ENCODE assay signal across 10 mouse cellular contexts in the genomic region with DNA sequence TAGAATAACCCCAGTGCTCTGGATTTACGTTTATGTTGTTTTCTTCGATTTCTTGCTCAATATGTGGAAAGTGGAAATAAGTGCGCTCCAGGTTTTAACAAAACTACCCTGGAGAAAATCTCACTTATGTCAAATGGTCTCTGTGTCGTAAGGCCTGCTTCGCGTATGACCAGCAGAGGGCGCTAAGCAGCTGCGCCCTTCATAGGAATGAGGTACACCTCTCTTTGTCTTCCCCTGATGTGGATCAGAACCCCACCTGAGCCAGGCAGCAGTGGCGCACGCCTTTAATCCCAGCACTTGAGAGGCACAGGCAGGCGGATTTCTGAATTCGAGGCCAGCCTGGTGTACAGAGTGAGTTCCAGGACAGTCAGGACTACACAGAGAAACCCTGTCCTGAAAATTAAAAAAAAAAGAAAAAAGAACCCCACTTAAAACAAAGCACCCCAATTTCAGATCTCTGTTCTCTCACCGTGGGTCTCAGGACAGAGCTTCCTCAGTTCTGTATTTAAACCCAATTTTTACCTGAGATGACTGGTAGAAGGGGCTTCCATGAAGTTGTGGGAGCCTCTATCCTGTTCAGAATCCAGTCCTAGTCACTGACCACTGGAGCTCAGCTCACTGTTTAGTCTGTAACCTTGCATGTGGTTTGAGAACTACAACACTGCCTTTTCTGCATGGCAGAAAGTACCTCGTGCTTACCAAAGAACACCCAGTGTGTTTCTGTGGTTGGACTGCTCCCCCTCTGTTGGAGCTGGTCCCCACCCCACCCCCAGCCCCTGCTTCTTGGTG. TPM values are rescaled to one million over a fixed set of nuclear protein-coding genes. Genes with fewer than 3 reads are reported as not detected.
DNase-seq lines count a peak whose midpoint lies in the region; ATAC-seq and TF ChIP-seq lines count a peak whose summit lies in the region.
"Had no signal": no experiment of that assay in that cellular context is flagged by ENCODE, and none has a peak within 500 bp of the region (broad histone marks: within the 10 kb centered on the region; RNA-seq: fewer than 3 reads in every experiment).

No protein-coding gene starts in this region.

- no peak overlapping the region for H3K4me2 ChIP-seq in liver, embryonic 13.5 days
- H3K4me2 ChIP-seq in neural tube, embryonic 15.5 days: peak overlapping the region; percentile 47

- no peak for TF ChIP-seq POLR2A in thymus, adult 2 months (IDR thresholded peaks at IDR 0.05; ENCODE audit: control insufficient read depth, extremely low read depth, insufficient read depth, low read length, poor library complexity)
- no peak for TF ChIP-seq POLR2A in cerebellum, adult 2 months (IDR thresholded peaks at IDR 0.05; ENCODE audit: borderline replicate concordance, insufficient read depth, low read length)

- H3K9ac ChIP-seq in liver, embryonic 13.5 days: no peak overlapping the region
- no peak overlapping the region for H3K9ac ChIP-seq in neural tube, embryonic 15.5 days (replicated peaks)

- WGBS in thymus, adult 2 months: 22% methylated on average over 14 of the region's 14 CpGs
- WGBS in cerebellum, adult 2 months: 25% methylated on average over 14 of the region's 14 CpGs
- 17% methylated on average over 14 of the region's 14 CpGs for WGBS in liver, embryonic 13.5 days (ENCODE audit: insufficient replicate concordance)
- 26% methylated on average over 14 of the region's 14 CpGs for WGBS in neural tube, embryonic 15.5 days

- peak; percentile 85 for ATAC-seq in frontal cortex, adult (ENCODE audit: low TSS enrichment)
- no peak for ATAC-seq in liver, embryonic 13.5 days (ENCODE audit: low read depth)
- peak; percentile 87 for ATAC-seq in neural tube, embryonic 15.5 days (ENCODE audit: low FRiP score)
- no peak for ATAC-seq in erythroid progenitor cell, adult 5-6 weeks (replicated peaks; ENCODE audit: low FRiP score, poor library complexity, severe bottlenecking)

- H3K4me3 ChIP-seq in thymus, adult 2 months (ENCODE audit: control insufficient read depth, insufficient read depth, low read length): no peak overlapping the region
- H3K4me3 ChIP-seq in cerebellum, adult 2 months (replicated peaks; ENCODE audit: insufficient read depth, low read depth, low read length): no peak overlapping the region
- H3K4me3 ChIP-seq in liver, embryonic 13.5 days (replicated peaks): no peak overlapping the region
- H3K4me3 ChIP-seq in neural tube, embryonic 15.5 days (replicated peaks): no peak overlapping the region

- H3K4me1 ChIP-seq in thymus, adult 2 months (replicated peaks; ENCODE audit: control insufficient read depth, insufficient read depth, low read length): no peaks in the 10 kb centered on the region
- no peaks in the 10 kb centered on the region for H3K4me1 ChIP-seq in cerebellum, adult 2 months (ENCODE audit: control insufficient read depth, insufficient read depth, low read length)
- H3K4me1 ChIP-seq in liver, embryonic 13.5 days (replicated peaks): no peaks in the 10 kb centered on the region
- H3K4me1 ChIP-seq in neural tube, embryonic 15.5 days: no peaks in the 10 kb centered on the region

- H3K36me3 ChIP-seq in thymus, adult 2 months (ENCODE audit: control insufficient read depth, insufficient read depth, low read length): no peaks in the 10 kb centered on the region
- no peaks in the 10 kb centered on the region for H3K36me3 ChIP-seq in liver, embryonic 13.5 days
- no peaks in the 10 kb centered on the region for H3K36me3 ChIP-seq in neural tube, embryonic 15.5 days

- TF ChIP-seq CTCF in thymus, adult 2 months (IDR thresholded peaks at IDR 0.05; ENCODE audit: borderline replicate concordance, control insufficient read depth, extremely low read depth, insufficient read depth, low read length, poor library complexity): peak; percentile 62; the same call in 1 of the 2 replicates
- TF ChIP-seq CTCF in cerebellum, adult 2 months (IDR thresholded peaks at IDR 0.05; ENCODE audit: borderline replicate concordance, insufficient read depth, low read depth, low read length): peak; percentile 66

- DNase-seq in thymus, adult 2 months: peak; percentile 11
- no peak for DNase-seq in thymus, adult 18-20 months
- DNase-seq in cerebellum, adult 2 months: peak; percentile 2 to 14
- DNase-seq in kidney, adult 18-20 months: peak; percentile 34
- DNase-seq in liver, embryonic 13.5 days: peak; percentile 3

- no peaks in the 10 kb centered on the region for H3K9me3 ChIP-seq in liver, embryonic 13.5 days (replicated peaks)
- H3K9me3 ChIP-seq in neural tube, embryonic 15.5 days (replicated peaks): no peaks in the 10 kb centered on the region

- no peak overlapping the region for H3K27ac ChIP-seq in thymus, adult 2 months (ENCODE audit: control insufficient read depth, insufficient read depth, low read length)
- H3K27ac ChIP-seq in cerebellum, adult 2 months (ENCODE audit: insufficient read depth, low read length): no peak overlapping the region
- no peak overlapping the region for H3K27ac ChIP-seq in liver, embryonic 13.5 days
- no peak overlapping the region for H3K27ac ChIP-seq in neural tube, embryonic 15.5 days (replicated peaks)

- H3K27me3 ChIP-seq in thymus, adult 2 months (ENCODE audit: control insufficient read depth, insufficient read depth, low read length): no peaks in the 10 kb centered on the region
- no peaks in the 10 kb centered on the region for H3K27me3 ChIP-seq in cerebellum, adult 2 months (ENCODE audit: control insufficient read depth, insufficient read depth, low read length)
- H3K27me3 ChIP-seq in liver, embryonic 13.5 days: no peaks in the 10 kb centered on the region
- no peaks in the 10 kb centered on the region for H3K27me3 ChIP-seq in neural tube, embryonic 15.5 days (replicated peaks)

RNA-seq across cellular contexts. Expression of gene Adgrf4, which starts 33.3 kb away (rescaled TPM):
- 0.38 and 0.62 TPM in 2 replicates for polyA plus RNA-seq in thymus, adult 2 months (2012; rRNA removed)
- polyA plus RNA-seq in cerebellum, adult 2 months (2012; rRNA removed): 3.9 and 4.8 TPM in 2 replicates
- polyA plus RNA-seq in liver, embryonic 13.5 days (2015; fragmentation: Nextera tagmentation; extraction: Ambion mirVana): not detected in 2 replicates
- 0.18 and 0.26 TPM in 2 replicates for polyA plus RNA-seq in neural tube, embryonic 15.5 days (2015; fragmentation: Nextera tagmentation; extraction: Ambion mirVana)
- not detected in 2 replicates for total RNA-seq in erythroid progenitor cell, adult 5-6 weeks (2015; ENCODE audit: low replicate concordance)
- total RNA-seq in erythroid progenitor cell, adult 5-6 weeks (2017; ENCODE audit: low replicate concordance): not detected in 2 replicates

RNA-seq across cellular contexts. Expression of gene Opn5, which starts 47.6 kb away (rescaled TPM):
- 0.06 TPM in 1 of 2 replicates, not detected in the other for polyA plus RNA-seq in thymus, adult 2 months (2012; rRNA removed)
- polyA plus RNA-seq in cerebellum, adult 2 months (2012; rRNA removed): 0.10 and 0.13 TPM in 2 replicates
- polyA plus RNA-seq in liver, embryonic 13.5 days (2015; fragmentation: Nextera tagmentation; extraction: Ambion mirVana): not detected in 2 replicates
- polyA plus RNA-seq in neural tube, embryonic 15.5 days (2015; fragmentation: Nextera tagmentation; extraction: Ambion mirVana): 0.09 and 0.44 TPM in 2 replicates
- not detected in 2 replicates for total RNA-seq in erythroid progenitor cell, adult 5-6 weeks (2015; ENCODE audit: low replicate concordance)
- not detected in 2 replicates for total RNA-seq in erythroid progenitor cell, adult 5-6 weeks (2017; ENCODE audit: low replicate concordance)
- total RNA-seq: gastrocnemius, adult 8-10 months had no signal
- polyA plus RNA-seq: stomach, embryonic 16.5 days had no signal

Comparison
In these comparisons a context has a peak if more than half of its experiments do, and no peak if none do; other contexts are left out.
1. DNase-seq: peak in thymus, adult 2 months (single experiment), cerebellum, adult 2 months (2 of 2), kidney, adult 18-20 months (single experiment) and liver, embryonic 13.5 days (single experiment); none in thymus, adult 18-20 months (0 of 2).
2. ATAC-seq: peak in frontal cortex, adult (single experiment) and neural tube, embryonic 15.5 days (single experiment); none in liver, embryonic 13.5 days (single experiment) and erythroid progenitor cell, adult 5-6 weeks (single experiment).